Mouse (Mus musculus): Measurements from ENCODE around the gene Gck. TPM values are rescaled to one million over a fixed set of nuclear protein-coding genes. Genes with fewer than 3 reads are reported as not detected.

Gck gene
- total RNA-seq, 2 experiments from 2014 or later, result 5.1 to 10.1 TPM

DNA sequence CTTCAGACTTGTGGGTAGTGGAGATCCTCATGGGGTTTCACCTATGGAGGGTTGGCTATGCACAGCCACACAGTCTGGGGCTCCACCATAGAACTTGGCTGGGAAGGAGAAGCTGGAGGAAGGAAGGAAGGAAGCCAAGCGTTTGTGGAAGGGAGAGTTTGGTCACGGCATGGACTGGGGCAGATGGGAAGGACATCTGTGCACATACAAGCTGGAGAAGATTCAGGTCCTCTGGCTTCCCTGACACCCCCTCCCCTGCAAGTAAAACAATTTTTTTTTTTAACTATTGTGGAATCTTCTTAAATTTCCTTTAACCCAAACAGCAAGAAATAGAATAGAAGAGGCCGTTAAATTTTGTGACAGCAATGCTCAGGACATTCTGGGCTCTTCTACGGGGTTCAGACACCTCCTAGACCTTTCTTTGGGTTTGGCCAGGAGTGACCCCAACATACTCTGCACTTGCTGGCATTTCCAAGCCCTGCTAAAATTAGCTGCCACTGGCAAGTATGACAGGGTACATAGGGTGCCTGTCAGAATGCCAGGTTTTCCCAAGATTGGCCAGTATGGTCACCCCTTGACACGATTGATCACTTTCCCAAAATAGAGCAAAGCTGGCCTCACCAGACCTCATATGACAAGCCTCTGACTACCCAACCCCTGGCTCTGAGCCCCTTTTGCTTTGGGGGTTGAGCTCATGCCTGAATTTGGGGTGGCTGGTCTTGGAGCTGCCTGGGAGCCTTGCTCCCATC lies 34.3 kb downstream of the Gck start:
- intact Hi-C loops (cut with DNase I), result loop anchor here (5.0 kb wide), 2 partner anchors 37 to 253 kb away; partner anchors contain the start of gene Gck
- DNase-seq, result peak in 1 of 2 experiments; percentile 36

DNA sequence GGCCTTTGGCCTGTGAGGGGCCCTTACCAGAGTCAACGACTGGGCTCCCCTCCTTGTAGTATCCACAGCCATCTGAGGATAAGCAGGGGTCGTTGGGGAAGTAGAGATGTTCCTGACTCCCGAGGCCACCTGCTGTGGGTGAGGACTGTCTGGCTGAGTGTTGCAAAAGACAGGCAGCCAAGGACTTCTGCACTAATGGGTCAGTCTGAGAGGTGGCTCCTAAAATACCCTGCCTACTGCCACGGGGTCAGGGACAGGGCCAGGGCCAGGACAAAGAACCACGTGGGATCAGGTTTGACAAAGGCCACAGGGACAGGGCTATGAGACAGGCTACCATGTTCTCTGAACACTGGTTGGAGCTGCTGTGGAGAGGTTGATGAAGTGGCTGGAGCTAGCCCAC lies 34.9 kb downstream of the Gck start:
- intact Hi-C loops (cut with DNase I), result loop anchor here (5.0 kb wide), 2 partner anchors 37 to 253 kb away; partner anchors contain the start of gene Gck
- no peak for DNase-seq

DNA sequence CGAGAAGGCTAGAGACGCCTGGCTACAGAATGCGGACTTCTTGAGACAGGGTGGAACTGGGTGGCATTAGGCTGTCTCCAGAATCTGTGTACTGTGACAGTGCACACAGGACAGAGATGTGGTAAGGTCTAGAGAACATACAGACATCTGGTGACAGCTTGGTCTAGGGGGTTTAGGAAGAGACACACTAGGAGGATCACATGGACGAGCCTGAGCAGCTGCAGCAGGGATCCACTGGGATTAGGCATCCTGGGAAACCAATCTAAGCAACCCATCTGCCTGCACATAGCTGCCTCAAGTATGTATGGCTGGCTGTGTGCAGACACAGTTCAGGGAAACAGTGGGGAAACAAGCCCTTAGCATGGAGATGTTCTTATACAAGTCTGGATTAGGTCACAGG lies 35.9 kb downstream of the Gck start:
- DNase-seq, result no peak
- intact Hi-C loops (cut with DNase I), result no loop called here

DNA sequence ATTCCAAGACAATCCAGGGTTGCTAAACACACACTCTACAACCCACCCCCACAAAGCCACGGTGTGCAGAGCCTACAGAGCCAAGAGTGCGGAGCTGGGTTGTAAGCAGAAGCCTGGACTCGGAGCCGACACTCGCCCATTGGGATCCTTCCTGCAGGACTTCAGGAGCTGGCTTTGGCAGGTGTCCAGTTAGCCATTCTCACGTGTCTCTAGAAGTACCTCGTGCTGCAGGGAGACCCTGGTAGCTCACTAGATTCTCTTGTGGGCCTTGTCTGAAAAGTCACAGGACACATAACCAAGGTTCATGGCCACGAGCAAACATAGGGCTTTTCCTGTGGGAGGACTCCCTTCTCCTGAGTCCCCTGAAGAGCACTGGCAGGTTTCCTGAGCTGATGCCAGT lies 36.6 kb downstream of the Gck start:
- intact Hi-C loops (cut with DNase I), result no loop called here

DNA sequence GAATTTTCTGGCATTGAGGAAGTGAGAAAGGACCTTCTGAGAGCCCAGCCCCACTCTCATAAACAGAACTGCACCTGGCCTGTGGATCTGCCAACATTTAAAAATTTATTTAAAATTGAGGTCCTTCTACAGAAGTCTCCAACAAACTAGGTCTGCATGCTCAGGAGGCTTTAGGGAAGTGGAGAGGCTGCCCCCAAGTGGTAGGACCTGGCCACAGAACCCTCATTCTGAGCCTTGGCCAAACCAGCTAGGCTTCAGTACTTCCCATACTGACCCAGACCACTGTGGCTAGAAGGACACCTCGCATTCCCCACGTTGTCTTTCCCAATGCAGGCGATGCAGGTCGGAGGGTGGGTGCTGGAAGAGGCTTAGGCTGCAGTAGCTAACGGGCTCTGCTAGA lies 37.2 kb downstream of the Gck start:
- DNase-seq, result peak; percentile 46 to 54
- intact Hi-C loops (cut with DNase I), result no loop called here

More for the DNA sequence above, 36.6 kb downstream of the Gck start:
- no peak for DNase-seq

DNA sequence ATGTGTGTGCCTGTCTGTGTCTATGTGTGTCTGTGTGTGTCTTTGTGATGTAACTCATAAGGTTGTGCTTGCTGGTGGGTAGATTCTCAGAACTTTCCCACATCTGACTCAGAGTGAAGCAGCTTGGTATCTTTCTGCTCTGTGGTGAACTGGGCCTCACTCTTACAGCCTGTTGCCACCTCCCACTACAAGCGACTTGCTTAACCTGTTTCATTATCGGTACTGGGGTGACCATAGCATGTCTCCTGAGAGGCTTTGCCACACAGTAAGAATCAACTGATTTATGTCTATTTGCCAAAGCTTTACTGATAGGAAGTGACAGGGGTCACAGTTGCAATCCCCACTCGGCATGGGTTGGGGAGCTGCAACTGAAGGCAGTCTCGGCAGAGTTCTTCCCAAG lies 41.2 kb downstream of the Gck start:
- DNase-seq, result no peak
- intact Hi-C loops (cut with DNase I), result no loop called here

DNA sequence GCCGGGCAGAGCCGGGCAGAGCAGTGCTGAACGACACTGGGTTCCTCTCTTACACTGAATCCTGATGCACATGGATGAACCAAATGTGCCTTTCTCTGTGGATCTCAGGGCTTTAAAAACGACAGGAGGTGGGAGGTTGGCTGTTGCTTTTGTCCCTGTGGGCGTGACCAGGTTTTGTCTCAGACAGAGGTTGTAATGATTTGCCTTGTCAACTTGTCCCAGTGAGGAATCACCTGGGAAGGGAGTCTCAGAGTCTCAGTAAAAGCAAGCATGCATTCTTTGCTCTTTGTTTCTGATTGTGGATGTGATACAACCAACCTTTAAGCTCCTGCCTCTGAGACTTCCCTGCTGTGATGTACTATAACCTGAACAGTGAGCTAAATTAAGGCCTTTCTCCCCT lies 42.8 kb downstream of the Gck start:
- intact Hi-C loops (cut with DNase I), result no loop called here
- DNase-seq, result no peak

DNA sequence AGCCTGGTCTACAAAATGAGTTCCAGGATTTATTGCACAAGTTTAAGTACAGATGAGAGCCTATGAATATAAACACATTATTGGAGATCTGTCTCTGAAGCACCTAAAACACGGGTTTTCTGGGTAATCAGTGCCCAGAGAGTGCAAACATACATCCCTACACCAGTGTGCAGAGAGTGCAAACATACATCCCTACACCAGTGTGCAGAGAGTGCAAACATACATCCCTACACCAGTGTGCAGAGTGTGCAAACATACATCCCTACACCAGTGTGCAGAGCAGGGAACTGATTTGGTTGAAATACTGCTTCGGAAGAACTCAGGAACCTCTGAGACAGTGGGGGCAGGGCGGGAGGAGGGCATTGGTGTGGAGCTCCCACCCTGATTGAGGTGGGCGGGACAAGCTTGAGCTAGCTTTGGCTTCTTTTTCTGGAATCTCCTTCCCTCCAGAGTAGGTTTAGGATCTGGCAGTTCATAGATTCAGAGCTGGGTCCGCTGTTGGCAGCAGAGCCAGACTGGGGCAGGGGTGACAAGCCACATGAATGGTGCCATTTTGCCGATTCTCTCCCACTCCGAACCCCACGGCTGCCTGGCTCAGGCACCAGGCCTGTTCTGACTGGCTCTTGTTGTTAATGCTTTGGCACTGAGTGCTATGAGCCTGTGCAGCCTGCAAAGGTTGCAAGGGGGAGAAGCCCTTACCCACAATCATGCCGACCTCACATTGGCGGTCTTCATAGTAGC lies 43.9 kb downstream of the Gck start:
- intact Hi-C loops (cut with DNase I), result no loop called here
- peak in 1 of 2 experiments; percentile 10 for DNase-seq

DNA sequence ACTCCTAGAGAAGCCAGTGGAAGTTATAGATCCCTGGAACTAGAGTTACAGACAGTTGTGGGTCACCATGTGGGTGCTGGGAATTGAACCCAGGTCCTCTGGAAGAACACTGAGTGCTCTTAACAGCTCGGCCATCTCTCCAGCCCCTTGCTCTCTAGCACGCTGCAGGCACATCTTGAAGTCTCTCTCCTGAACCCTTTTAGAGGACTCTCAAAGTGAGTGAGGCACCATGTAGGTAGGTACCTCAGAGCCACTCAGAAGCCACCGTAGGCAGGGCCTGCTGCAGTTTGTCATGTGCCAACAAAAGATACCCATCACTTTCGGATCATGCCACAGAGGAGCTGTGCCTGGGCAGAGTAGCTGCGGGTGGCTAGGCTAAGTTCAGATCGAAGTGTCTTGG lies 45.0 kb downstream of the Gck start:
- intact Hi-C loops (cut with DNase I), result no loop called here
- no peak for DNase-seq

DNA sequence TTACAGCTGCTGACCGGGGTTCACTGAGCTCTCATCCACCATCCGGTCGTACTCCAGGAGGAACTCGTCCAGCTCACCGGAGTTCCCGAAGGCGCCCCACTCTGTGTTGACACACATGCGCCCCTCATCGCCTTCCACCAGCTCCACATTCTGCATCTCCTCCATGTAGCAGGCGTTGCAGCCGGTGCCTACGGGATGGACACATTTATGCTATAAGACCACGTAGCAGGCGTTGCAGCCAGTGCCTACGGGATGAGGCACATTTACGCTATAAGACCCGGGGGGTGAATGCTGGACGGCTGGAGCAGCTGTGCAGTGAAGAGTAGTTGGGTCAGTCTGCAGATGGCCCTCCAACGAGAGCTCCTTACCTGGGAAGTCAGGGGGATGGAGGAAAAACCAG lies 45.5 kb downstream of the Gck start:
- intact Hi-C loops (cut with DNase I), result no loop called here
- peak in 1 of 2 experiments; percentile 10 for DNase-seq

DNA sequence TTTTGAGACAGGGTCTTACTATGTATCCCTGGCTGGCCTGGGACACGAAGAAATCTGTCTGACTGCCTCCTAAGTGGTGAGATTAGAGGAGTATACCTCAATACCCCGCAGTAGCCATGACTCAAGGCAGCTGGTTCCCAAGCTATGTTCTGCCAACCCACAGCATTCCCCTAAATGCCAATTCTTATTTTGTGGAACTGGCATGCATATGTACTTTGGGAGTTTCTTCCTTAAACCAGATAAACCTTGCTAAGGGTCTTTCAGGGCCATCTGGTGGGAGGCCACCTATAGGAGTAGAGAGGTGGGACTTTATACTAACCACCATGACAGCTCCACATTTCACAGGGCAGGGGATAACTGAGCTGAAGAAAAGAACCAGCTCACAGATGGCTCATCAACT lies 46.0 kb downstream of the Gck start:
- no peak for DNase-seq
- intact Hi-C loops (cut with DNase I), result no loop called here

DNA sequence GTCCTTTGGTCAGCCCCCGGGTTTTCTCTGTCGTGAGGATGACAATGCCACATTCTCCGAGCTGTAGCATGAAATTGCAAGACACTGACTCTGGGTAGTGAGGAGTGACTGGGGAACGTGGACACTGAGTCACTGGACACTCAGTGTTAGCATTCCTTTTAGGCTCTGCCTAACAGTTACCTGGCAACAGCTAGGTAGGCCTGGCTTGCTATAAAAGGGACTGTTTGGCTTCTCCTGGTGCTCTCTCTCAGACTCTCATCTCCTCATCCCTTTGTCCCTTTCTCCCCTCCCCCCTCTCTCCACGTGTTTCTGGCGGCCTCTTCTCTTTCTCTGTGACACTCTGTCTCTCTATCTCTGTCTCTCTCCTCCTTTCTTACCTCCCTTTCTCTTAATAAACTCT lies 47.5 kb downstream of the Gck start:
- no peak for DNase-seq
- intact Hi-C loops (cut with DNase I), result no loop called here

DNA sequence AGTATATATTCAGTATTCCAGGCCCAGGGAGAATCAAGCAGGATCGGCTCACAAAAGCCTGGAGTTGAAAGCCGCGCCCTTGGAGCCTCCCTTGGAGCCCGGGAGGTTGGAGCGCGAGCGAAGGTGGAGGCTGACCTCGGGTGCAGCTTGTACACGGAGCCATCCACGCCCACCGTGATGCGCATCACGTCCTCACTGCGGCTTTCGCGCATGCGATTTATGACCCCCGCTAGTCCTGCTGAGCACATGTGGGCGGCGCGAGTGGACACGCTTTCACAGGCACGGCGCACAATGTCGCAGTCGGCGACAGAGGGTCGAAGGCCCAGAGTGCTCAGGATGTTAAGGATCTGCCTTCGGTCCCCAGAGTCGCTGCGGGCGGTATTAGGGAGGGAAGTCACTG lies 47.9 kb downstream of the Gck start:
- intact Hi-C loops (cut with DNase I), result no loop called here
- no peak for DNase-seq

DNA sequence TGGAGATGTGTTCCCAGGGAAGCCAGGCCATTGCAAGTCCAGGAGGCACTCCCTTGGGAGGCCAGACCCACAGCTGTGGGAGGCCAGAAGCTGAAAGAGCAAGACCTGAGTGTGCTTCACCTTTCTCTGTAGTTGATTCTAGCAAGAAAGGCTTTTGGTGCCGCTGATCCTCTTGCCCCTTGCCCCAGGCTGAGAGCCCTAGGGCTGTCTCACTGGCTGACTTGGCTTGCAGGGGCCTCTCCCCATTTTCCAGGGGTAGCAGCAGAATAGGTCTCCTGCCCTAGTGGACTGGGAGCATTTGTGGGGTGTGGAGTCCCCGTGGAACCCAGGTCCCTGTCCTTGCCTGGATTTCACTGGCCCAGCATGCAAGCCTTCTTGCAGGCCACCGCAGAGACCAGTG lies 48.6 kb downstream of the Gck start:
- intact Hi-C loops (cut with DNase I), result no loop called here
- no peak for DNase-seq

DNA sequence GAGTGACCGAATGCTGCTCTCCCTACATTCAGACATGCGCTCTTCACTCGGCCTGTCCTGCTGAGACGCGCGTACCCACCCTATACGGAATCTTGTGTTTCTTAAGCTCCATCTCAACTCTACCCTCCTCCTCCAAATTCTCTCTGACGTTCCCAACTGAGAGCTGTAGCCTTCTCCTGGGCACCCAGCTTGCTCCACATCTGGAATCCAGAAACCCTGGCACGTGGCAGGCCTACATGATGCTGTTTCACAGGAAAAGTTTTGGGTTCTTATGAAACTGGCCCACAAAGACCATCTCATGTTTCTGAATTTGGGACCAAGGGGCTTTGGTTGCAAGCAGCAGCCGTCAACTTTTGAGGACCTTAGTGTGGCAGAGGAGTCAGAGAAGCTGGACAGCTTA lies 50.6 kb downstream of the Gck start:
- no peak for DNase-seq
- intact Hi-C loops (cut with DNase I), result loop anchor here (10.0 kb wide), 1 partner anchor 414 kb away; no protein-coding TSS in a partner anchor

DNA sequence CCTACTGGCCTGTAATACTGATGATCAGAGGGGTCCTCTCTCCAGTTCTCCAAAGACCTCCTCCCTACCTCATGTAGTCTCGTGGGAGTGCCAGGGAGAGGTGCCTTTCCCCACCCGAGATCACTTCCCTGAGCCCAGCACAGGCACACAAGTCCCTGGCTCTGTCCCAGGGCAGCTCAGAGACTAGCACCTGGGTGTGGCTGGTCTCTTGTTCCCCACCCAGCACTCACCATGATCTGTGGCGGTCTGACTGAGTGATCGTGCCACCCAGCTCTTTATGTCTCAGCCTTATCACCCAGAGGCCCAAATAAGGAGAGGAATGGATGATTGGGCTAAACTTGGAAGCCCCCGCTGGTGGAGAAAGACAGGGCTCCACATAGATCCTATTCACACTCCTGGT lies 51.4 kb downstream of the Gck start, which contains the start of gene Myl7:
Gene Myl7, minus strand, starts transcription at position 252 of the 400 bp plus-strand sequence.
- intact Hi-C loops (cut with DNase I), result loop anchor here (10.0 kb wide), 1 partner anchor 414 kb away; no protein-coding TSS in a partner anchor
- DNase-seq, result no peak

DNA sequence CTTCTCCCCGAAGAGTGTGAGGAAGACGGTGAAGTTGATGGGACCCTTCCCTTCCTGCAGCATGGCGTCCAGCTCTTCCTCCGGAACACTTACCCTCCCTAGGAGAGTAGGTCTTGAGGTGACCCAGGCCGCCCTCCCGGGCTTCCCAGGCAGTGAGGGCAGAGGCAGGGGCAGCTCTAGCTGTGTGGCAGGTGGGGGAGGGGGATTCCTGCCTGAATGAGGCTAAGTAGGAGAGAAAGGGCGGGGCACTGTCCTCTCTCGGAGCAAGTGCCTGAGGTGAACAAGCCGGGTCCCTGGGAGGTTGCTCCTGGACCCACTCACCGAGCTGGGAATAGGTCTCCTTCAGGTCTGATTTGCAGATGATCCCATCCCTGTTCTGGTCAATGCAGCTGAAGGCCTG lies 52.0 kb downstream of the Gck start:
- intact Hi-C loops (cut with DNase I), result loop anchor here (10.0 kb wide), 1 partner anchor 413 kb away; no protein-coding TSS in a partner anchor

DNA sequence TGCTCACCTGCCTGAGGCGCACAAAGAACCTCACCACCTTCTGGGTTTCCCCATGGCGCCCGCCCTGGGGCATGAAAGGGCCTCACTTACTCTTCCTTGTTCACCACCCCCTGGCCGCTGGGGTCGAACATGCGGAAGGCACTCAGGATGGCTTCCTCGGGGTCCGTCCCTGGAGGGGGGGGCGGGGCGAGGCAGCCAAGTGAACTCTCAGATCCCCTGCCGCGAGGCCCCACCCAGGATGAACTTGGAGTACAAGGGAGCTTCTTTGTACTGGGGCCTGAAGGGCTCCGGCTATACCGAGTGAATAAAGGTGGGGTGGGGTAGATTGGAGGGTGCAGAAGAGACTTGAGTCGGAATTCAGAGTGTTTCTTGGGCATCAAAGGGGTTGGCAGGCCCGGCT lies 52.7 kb downstream of the Gck start:
- intact Hi-C loops (cut with DNase I), result loop anchor here (10.0 kb wide), 1 partner anchor 412 kb away; no protein-coding TSS in a partner anchor
- DNase-seq, result no peak

More for the DNA sequence above, 52.0 kb downstream of the Gck start:
- DNase-seq, result no peak

DNA sequence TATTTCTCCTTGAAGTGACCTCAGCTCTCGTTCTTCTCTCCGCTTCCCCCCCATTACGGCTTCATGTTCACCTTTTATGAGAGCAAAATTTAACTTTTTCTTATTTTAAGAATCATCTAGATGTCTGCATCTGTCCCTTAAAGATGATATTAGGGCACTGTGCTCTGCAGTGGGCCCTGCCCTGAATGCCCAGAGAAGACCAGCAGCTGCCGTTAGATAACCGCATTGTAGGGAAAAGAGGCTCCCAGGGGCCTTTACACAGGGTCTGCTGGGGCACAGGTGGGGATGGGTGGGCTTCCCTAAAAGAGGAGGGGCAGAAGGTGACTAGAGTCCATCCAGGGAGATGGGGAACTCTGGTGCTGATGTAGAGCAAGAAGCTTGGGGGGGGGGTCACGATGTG lies 56.1 kb downstream of the Gck start:
- intact Hi-C loops (cut with DNase I), result loop anchor here (10.0 kb wide), 1 partner anchor 409 kb away; no protein-coding TSS in a partner anchor
- DNase-seq, result no peak

DNA sequence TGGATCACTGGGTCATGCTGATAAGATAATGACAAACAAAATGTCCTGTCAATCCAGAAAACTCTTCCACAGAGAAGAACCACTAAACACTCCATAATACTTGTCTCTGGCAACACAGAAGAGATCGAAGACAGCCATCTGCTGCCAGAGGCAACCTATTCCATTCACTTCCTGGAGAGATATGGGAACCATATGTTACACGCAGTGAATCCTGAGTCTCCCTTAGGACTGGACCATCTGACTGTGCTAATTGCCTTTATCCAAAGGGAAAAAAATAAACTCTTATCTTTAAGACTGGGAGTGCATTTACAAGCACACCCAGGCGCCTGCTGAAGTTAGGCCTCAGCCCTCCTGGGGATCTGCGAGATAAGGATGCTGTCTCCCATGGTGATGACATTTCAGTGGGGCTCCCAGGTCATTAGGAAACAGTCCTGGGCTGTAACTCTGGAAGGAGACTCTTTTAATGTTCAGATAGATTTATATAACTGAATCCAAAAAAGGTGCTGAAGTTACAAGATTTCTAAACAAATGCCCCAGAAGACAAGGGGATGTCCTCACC lies 57.0 kb downstream of the Gck start:
- intact Hi-C loops (cut with DNase I), result loop anchor here (10.0 kb wide), 1 partner anchor 408 kb away; no protein-coding TSS in a partner anchor
- no peak for DNase-seq

DNA sequence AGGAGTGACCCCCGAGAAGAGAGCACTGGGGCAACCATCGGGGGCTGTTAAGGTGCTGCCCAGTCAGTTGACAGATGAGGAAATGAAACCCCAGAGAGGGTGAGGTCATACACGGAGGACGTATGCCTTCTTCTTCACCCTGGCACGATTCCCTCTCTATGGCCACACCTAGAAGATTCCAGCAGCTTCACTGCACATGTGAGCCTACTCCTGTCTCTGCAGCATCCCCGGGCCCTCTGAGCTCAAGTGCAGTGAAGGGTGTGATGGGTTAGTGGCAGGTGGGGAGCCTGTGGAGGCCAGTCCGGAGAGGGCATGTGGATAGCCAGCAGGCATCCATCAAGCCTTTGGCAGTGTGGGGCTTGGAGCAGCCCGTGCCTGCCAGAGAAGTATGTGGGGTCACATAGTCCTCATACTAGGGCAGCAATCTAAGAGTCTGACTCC lies 57.7 kb downstream of the Gck start:
- intact Hi-C loops (cut with DNase I), result loop anchor here (10.0 kb wide), 1 partner anchor 407 kb away; no protein-coding TSS in a partner anchor
- no peak for DNase-seq

Measured in gastrocnemius, postnatal 36 days (tissue).